Mouse (Mus musculus): ENCODE data around the gene Vmn1r188.

DNA sequence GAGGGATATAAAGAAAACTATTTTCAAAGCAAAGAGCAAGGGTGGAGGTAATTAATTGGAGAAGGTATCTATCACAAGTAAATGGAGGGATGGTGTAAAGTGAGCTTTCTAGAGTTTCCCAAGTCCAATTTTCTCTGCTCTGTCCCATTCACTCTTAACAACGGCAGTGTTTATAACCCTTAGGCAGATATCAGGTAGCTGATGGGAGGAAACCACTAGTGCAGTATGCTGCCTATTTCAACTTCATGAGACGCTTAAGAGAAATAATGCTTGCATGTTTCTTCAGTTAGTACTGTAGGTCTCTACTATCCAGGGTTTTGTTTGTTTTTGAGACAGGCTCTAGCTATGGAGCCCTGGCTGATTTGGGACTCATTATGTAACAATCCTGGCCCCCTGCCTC is 46.8 kb upstream of the Vmn1r188 start:
- TF ChIP-seq CTCF (IDR thresholded peaks at IDR 0.05; ENCODE audit: extremely low read depth, insufficient read depth, low read length), result no peak
- TF ChIP-seq POLR2A (IDR thresholded peaks at IDR 0.05; ENCODE audit: extremely low read depth, insufficient read depth, low read length), result no peak

Data from cortical plate, adult 2 months (tissue).